Comparison of ENCODE assay signal across 19 mouse cellular contexts in genomic region chr11:93929106-93929505, GRCm38 (mm10). TPM values are rescaled to one million over a fixed set of nuclear protein-coding genes. Genes with fewer than 3 reads are reported as not detected.
DNase-seq lines count a peak whose midpoint lies in the region; ATAC-seq and TF ChIP-seq lines count a peak whose summit lies in the region.
"Had no signal": no experiment of that assay in that cellular context is flagged by ENCODE, and none has a peak within 500 bp of the region (broad histone marks: within the 10 kb centered on the region; RNA-seq: fewer than 3 reads in every experiment).

No protein-coding gene starts in this region.

- no peak overlapping the region for H3K27ac ChIP-seq in kidney, adult 2 months (ENCODE audit: insufficient read depth, low read depth, low read length)
- H3K27ac ChIP-seq in kidney, embryonic 14.5 days (ENCODE audit: low read depth, low read length) = no peak overlapping the region
- H3K27ac ChIP-seq in lung, embryonic 14.5 days (ENCODE audit: low read depth) = no peak overlapping the region
- no peak overlapping the region for H3K27ac ChIP-seq in MEL (ENCODE audit: control insufficient read depth, low read depth, low read length)
- H3K27ac ChIP-seq: forebrain, embryonic 15.5 days; hindbrain, embryonic 14.5 days; limb, embryonic 12.5 days; liver, embryonic 14.5 days had no signal

- no peaks in the 10 kb centered on the region for H3K79me2 ChIP-seq in MEL (ENCODE audit: control insufficient read depth, insufficient read depth, low read length, poor library complexity)

- no peak for TF ChIP-seq RAD21 in MEL (IDR thresholded peaks at IDR 0.05; ENCODE audit: low read depth, low read length)

- no peak for TF ChIP-seq EP300 in MEL (IDR thresholded peaks at IDR 0.05; ENCODE audit: low read depth in 1 of 2, low read length in 2 of 2)

- H3K9me3 ChIP-seq in kidney, embryonic 14.5 days (ENCODE audit: control insufficient read depth, low read length) = no peaks in the 10 kb centered on the region
- no peaks in the 10 kb centered on the region for H3K9me3 ChIP-seq in lung, embryonic 14.5 days (ENCODE audit: low read depth, low read length)
- H3K9me3 ChIP-seq in MEL (replicated peaks; ENCODE audit: insufficient read depth, low read length) = no peaks in the 10 kb centered on the region
- H3K9me3 ChIP-seq: forebrain, embryonic 15.5 days; limb, embryonic 12.5 days had no signal

- H3K4me1 ChIP-seq in kidney, adult 2 months (ENCODE audit: control insufficient read depth, insufficient read depth, low read length) = no peaks in the 10 kb centered on the region
- no peaks in the 10 kb centered on the region for H3K4me1 ChIP-seq in kidney, embryonic 14.5 days (ENCODE audit: control insufficient read depth, insufficient read depth, low read length)
- no peaks in the 10 kb centered on the region for H3K4me1 ChIP-seq in lung, embryonic 14.5 days (ENCODE audit: insufficient read depth)
- no peaks in the 10 kb centered on the region for H3K4me1 ChIP-seq in MEL (ENCODE audit: control insufficient read depth in 1 of 2, insufficient read depth in 2 of 2, low read length in 2 of 2)
- H3K4me1 ChIP-seq: forebrain, embryonic 15.5 days; limb, embryonic 12.5 days had no signal

- H3K27me3 ChIP-seq in kidney, adult 2 months (replicated peaks; ENCODE audit: control insufficient read depth, insufficient read depth, low read length) = no peaks in the 10 kb centered on the region
- no peaks in the 10 kb centered on the region for H3K27me3 ChIP-seq in kidney, embryonic 14.5 days (ENCODE audit: control insufficient read depth, insufficient read depth, low read length)
- no peaks in the 10 kb centered on the region for H3K27me3 ChIP-seq in lung, embryonic 14.5 days (ENCODE audit: insufficient read depth, low read length)
- H3K27me3 ChIP-seq in MEL (ENCODE audit: control insufficient read depth in 1 of 2, insufficient read depth in 2 of 2, low read length in 2 of 2) = no peaks in the 10 kb centered on the region
- H3K27me3 ChIP-seq: forebrain, embryonic 15.5 days; limb, embryonic 12.5 days had no signal

- H3K36me3 ChIP-seq in kidney, adult 2 months (ENCODE audit: control insufficient read depth, insufficient read depth, low read length) = peaks cover 8% of the 10 kb centered on the region
- H3K36me3 ChIP-seq in kidney, embryonic 14.5 days (ENCODE audit: control insufficient read depth, insufficient read depth, low read length) = peaks cover 68% of the 10 kb centered on the region
- H3K36me3 ChIP-seq in lung, embryonic 14.5 days (ENCODE audit: insufficient read depth) = peaks cover 86% of the 10 kb centered on the region
- peaks cover 0 to 57% of the 10 kb centered on the region in 2 experiments; a peak in 2 of 4 replicates for H3K36me3 ChIP-seq in MEL (ENCODE audit: control insufficient read depth in 1 of 2, insufficient read depth in 2 of 2, low read length in 2 of 2)

- no peak for TF ChIP-seq CTCF in kidney, adult 2 months (conservative IDR thresholded peaks at IDR 0.05; ENCODE audit: insufficient read depth, insufficient read length, low read depth, low read length)
- peak; percentile 18; the same call in 1 of the 2 replicates for TF ChIP-seq CTCF in lung, embryonic 14.5 days (IDR thresholded peaks at IDR 0.05; ENCODE audit: low read depth)
- peak in 2 of 3 experiments; percentile 16 to 27; a peak in 4 of 6 replicates for TF ChIP-seq CTCF in MEL (IDR thresholded peaks at IDR 0.05 in 2 of 3, conservative IDR thresholded peaks at IDR 0.05 in 1 of 3; ENCODE audit: control insufficient read depth in 1 of 3, insufficient read depth in 1 of 3, low read depth in 2 of 3, low read length in 3 of 3, poor library complexity in 1 of 3, severe bottlenecking in 1 of 3)

- no peak for ATAC-seq in kidney, embryonic 14.5 days (ENCODE audit: low FRiP score, low TSS enrichment)
- no peak for ATAC-seq in lung, embryonic 14.5 days (ENCODE audit: insufficient read depth)
- ATAC-seq: forebrain, embryonic 15.5 days; intestine, embryonic 16.5 days had no signal

- no peak overlapping the region for H3K9ac ChIP-seq in kidney, embryonic 14.5 days (ENCODE audit: low read depth, low read length)
- H3K9ac ChIP-seq in lung, embryonic 14.5 days = no peak overlapping the region
- no peak overlapping the region for H3K9ac ChIP-seq in MEL (ENCODE audit: control insufficient read depth, low read depth, low read length, poor library complexity, severe bottlenecking)
- H3K9ac ChIP-seq: forebrain, embryonic 15.5 days; hindbrain, embryonic 14.5 days; limb, embryonic 12.5 days; liver, embryonic 14.5 days had no signal

- no peak overlapping the region for H3K4me2 ChIP-seq in kidney, embryonic 14.5 days (replicated peaks; ENCODE audit: low read depth, low read length)
- H3K4me2 ChIP-seq in lung, embryonic 14.5 days = no peak overlapping the region
- H3K4me2 ChIP-seq: forebrain, embryonic 15.5 days; hindbrain, embryonic 14.5 days; limb, embryonic 12.5 days; midbrain, embryonic 11.5 days had no signal

- DNase-seq in kidney, adult 2 months = peak; percentile 31
- peak; percentile 24 for DNase-seq in lung, embryonic 14.5 days
- no peak for DNase-seq in lung, postnatal 14 days
- DNase-seq in MEL (ENCODE audit: low read depth, low spot score) = peak; percentile 40
- DNase-seq in induced T-regulatory cell, adult 2 months (ENCODE audit: low read depth) = peak; percentile 11
- DNase-seq in embryo, embryonic 10 days (ENCODE audit: low spot score) = no peak
- no peak for DNase-seq in heart, adult 11 months
- DNase-seq: adrenal gland, adult 2 months; cerebellum, adult 9-10 months; gastrocnemius, postnatal 14 days; heart, adult 18-20 months; kidney, postnatal 10 days had no signal

- no peak for TF ChIP-seq POLR2A in kidney, adult 2 months (IDR thresholded peaks at IDR 0.05; ENCODE audit: low read depth, low read length)
- no peak for TF ChIP-seq POLR2A in MEL (IDR thresholded peaks at IDR 0.05; ENCODE audit: control insufficient read depth in 1 of 2, insufficient read depth in 1 of 2, low read depth in 1 of 2, low read length in 2 of 2, poor library complexity in 1 of 2)

- no peak overlapping the region for H3K4me3 ChIP-seq in kidney, adult 2 months (ENCODE audit: insufficient read depth, low read depth, low read length)
- no peak overlapping the region for H3K4me3 ChIP-seq in kidney, embryonic 14.5 days (ENCODE audit: low read length)
- H3K4me3 ChIP-seq in lung, embryonic 14.5 days (ENCODE audit: low read depth, low read length) = no peak overlapping the region
- H3K4me3 ChIP-seq in MEL (ENCODE audit: control insufficient read depth in 1 of 2, insufficient read depth in 1 of 2, low read depth in 2 of 2, low read length in 2 of 2) = no peak overlapping the region
- H3K4me3 ChIP-seq: forebrain, embryonic 15.5 days; limb, embryonic 12.5 days had no signal

TF ChIP-seq in MEL, 35 proteins besides CTCF, POLR2A, EP300 and RAD21:
- TF ChIP-seq MYB (IDR thresholded peaks at IDR 0.05; ENCODE audit: low read depth, low read length) (no peak), SMC3 (IDR thresholded peaks at IDR 0.05; ENCODE audit: low read depth, low read length) (peak; percentile 26)

RNA-seq across cellular contexts. Expression of gene Nme2, which starts 27.0 kb away (rescaled TPM):
- polyA plus RNA-seq in kidney, adult 2 months (2012; rRNA removed) = 380 and 386 TPM in 2 replicates
- polyA plus RNA-seq in kidney, embryonic 14.5 days (2014; fragmentation: Nextera tagmentation; extraction: Ambion mirVana) = 271 and 274 TPM in 2 replicates
- polyA plus RNA-seq in lung, embryonic 14.5 days (2014; fragmentation: Nextera tagmentation; extraction: Ambion mirVana) = 272 and 286 TPM in 2 replicates
- 530 and 612 TPM in 2 replicates for total RNA-seq in MEL (2012; rRNA removed)
- polyA plus RNA-seq in MEL (2012; ENCODE audit: insufficient read depth in 1 of 2, insufficient read length in 2 of 2, low read depth in 1 of 2, low replicate concordance in 2 of 2, missing spikeins in 1 of 2) = 100 to 1,000 TPM in 1 of 2 experiments, not detected in 1; 126 TPM

RNA-seq across cellular contexts. Expression of gene Gm20390, which starts 39.0 kb away (rescaled TPM):
- polyA plus RNA-seq in kidney, adult 2 months (2012; rRNA removed) = 45.1 and 88.3 TPM in 2 replicates
- 458 and 601 TPM in 2 replicates for polyA plus RNA-seq in kidney, embryonic 14.5 days (2014; fragmentation: Nextera tagmentation; extraction: Ambion mirVana)
- 397 and 438 TPM in 2 replicates for polyA plus RNA-seq in lung, embryonic 14.5 days (2014; fragmentation: Nextera tagmentation; extraction: Ambion mirVana)
- 673 and 732 TPM in 2 replicates for total RNA-seq in MEL (2012; rRNA removed)
- 100 to 1,000 TPM in 1 of 2 experiments, not detected in 1; 760 TPM for polyA plus RNA-seq in MEL (2012; ENCODE audit: insufficient read depth in 1 of 2, insufficient read length in 2 of 2, low read depth in 1 of 2, low replicate concordance in 2 of 2, missing spikeins in 1 of 2)

RNA-seq across cellular contexts. Expression of gene Nme1, which starts 39.2 kb away (rescaled TPM):
- polyA plus RNA-seq in kidney, adult 2 months (2012; rRNA removed) = 158 and 178 TPM in 2 replicates
- polyA plus RNA-seq in kidney, embryonic 14.5 days (2014; fragmentation: Nextera tagmentation; extraction: Ambion mirVana) = 211 and 282 TPM in 2 replicates
- 168 and 197 TPM in 2 replicates for polyA plus RNA-seq in lung, embryonic 14.5 days (2014; fragmentation: Nextera tagmentation; extraction: Ambion mirVana)
- 210 and 253 TPM in 2 replicates for total RNA-seq in MEL (2012; rRNA removed)
- 100 to 1,000 TPM in 1 of 2 experiments, not detected in 1; 131 TPM for polyA plus RNA-seq in MEL (2012; ENCODE audit: insufficient read depth in 1 of 2, insufficient read length in 2 of 2, low read depth in 1 of 2, low replicate concordance in 2 of 2, missing spikeins in 1 of 2)

RNA-seq across cellular contexts. Expression of gene Mbtd1, which starts 43.5 kb away (rescaled TPM):
- polyA plus RNA-seq in kidney, adult 2 months (2012; rRNA removed) = 4.6 and 5.1 TPM in 2 replicates
- polyA plus RNA-seq in kidney, embryonic 14.5 days (2014; fragmentation: Nextera tagmentation; extraction: Ambion mirVana) = 28.5 and 33.4 TPM in 2 replicates
- polyA plus RNA-seq in lung, embryonic 14.5 days (2014; fragmentation: Nextera tagmentation; extraction: Ambion mirVana) = 23.6 and 24.3 TPM in 2 replicates
- total RNA-seq in MEL (2012; rRNA removed) = 43.0 and 45.5 TPM in 2 replicates
- polyA plus RNA-seq in MEL (2012; ENCODE audit: insufficient read depth in 1 of 2, insufficient read length in 2 of 2, low read depth in 1 of 2, low replicate concordance in 2 of 2, missing spikeins in 1 of 2) = 1,000 to 10,000 TPM in 1 of 2 experiments, 10 to 100 TPM in 1; 51.8 to 3,192 TPM

RNA-seq across cellular contexts. Expression of gene Utp18, which starts 43.5 kb away (rescaled TPM):
- 3.4 and 3.9 TPM in 2 replicates for polyA plus RNA-seq in kidney, adult 2 months (2012; rRNA removed)
- polyA plus RNA-seq in kidney, embryonic 14.5 days (2014; fragmentation: Nextera tagmentation; extraction: Ambion mirVana) = 37.4 and 40.6 TPM in 2 replicates
- 30.5 and 33.0 TPM in 2 replicates for polyA plus RNA-seq in lung, embryonic 14.5 days (2014; fragmentation: Nextera tagmentation; extraction: Ambion mirVana)
- total RNA-seq in MEL (2012; rRNA removed) = 102 and 111 TPM in 2 replicates
- 10 to 100 TPM in 1 of 2 experiments, not detected in 1; 63.4 TPM for polyA plus RNA-seq in MEL (2012; ENCODE audit: insufficient read depth in 1 of 2, insufficient read length in 2 of 2, low read depth in 1 of 2, low replicate concordance in 2 of 2, missing spikeins in 1 of 2)

Comparison
In these comparisons a context has a peak if more than half of its experiments do, and no peak if none do; other contexts are left out.
1. DNase-seq: peak in kidney, adult 2 months (single experiment), lung, embryonic 14.5 days (single experiment), MEL (single experiment) and induced T-regulatory cell, adult 2 months (single experiment); none in lung, postnatal 14 days (single experiment), embryo, embryonic 10 days (single experiment) and heart, adult 11 months (single experiment).